Mouse (Mus musculus) ES-E14 (cell line): ENCODE measurements around the gene Fam229b. TPM values are rescaled to one million over a fixed set of nuclear protein-coding genes. Genes with fewer than 3 reads are reported as not detected.

Experiments used
- DNase-seq: peaks from one replicate; pipeline ENCODE4 v3.0.0-alpha.2; 2013; ENCODE audit warnings: low read depth, low spot score
- H3K27ac ChIP-seq: 2 replicates; pipeline ENCODE4 v1.5.1; 2012; ENCODE audit warnings: low read depth, mild to moderate bottlenecking, low read length, moderate library complexity, mixed read lengths; ENCODE audit not compliant: poor library complexity, insufficient read depth, severe bottlenecking
- H3K36me3 ChIP-seq: 2 replicates; pipeline ENCODE4 v1.6.1; 2012; ENCODE audit warnings: mild to moderate bottlenecking, low read length, moderate library complexity, mixed read lengths; ENCODE audit not compliant: control insufficient read depth, poor library complexity, insufficient read depth, severe bottlenecking
- H3K4me1 ChIP-seq, 2 experiments: fragments of 150-350 bp in 1 of 2; sonication (generic) in 1 of 2; 2 replicates each; pipeline ENCODE4 v1.6.1; 2012; ENCODE audit warnings: low read length in 2 of 2, mild to moderate bottlenecking in 1 of 2, mixed read lengths in 1 of 2; ENCODE audit not compliant: control insufficient read depth in 2 of 2, insufficient read depth in 2 of 2, poor library complexity in 1 of 2
- H3K4me3 ChIP-seq, 2 experiments: fragments of 150-350 bp in 1 of 2; sonication (generic) in 1 of 2; 2 replicates each; pipeline ENCODE4 v1.5.1; 2012; ENCODE audit warnings: low read length in 2 of 2, low read depth in 1 of 2, mild to moderate bottlenecking in 1 of 2, mixed read lengths in 1 of 2; ENCODE audit not compliant: insufficient read depth in 1 of 2, poor library complexity in 1 of 2, severe bottlenecking in 1 of 2
- H3K9ac ChIP-seq: 2 replicates; pipeline ENCODE4 v1.6.1; 2012; ENCODE audit warnings: low read depth, mild to moderate bottlenecking, low read length, mixed read lengths; ENCODE audit not compliant: poor library complexity, insufficient read depth, severe bottlenecking
- H3K9me3 ChIP-seq: fragments of 150-350 bp; sonication (generic); 2 replicates; pipeline ENCODE4 v1.6.1; 2012; ENCODE audit warnings: low read depth, mild to moderate bottlenecking, low read length; ENCODE audit not compliant: control insufficient read depth, insufficient read depth
- CHD2 ChIP-seq: IDR thresholded peaks from 2 replicates; pipeline ENCODE4 v1.6.1; 2014; ENCODE audit warnings: mild to moderate bottlenecking, low read depth, low read length, inconsistent platforms
- HCFC1 ChIP-seq: IDR thresholded peaks from 2 replicates; pipeline ENCODE4 v1.6.1; 2012; ENCODE audit warnings: low read length, inconsistent platforms, borderline replicate concordance; ENCODE audit not compliant: insufficient read depth
- MAFK ChIP-seq: IDR thresholded peaks from 2 replicates; pipeline ENCODE4 v1.6.1; 2014; ENCODE audit warnings: mild to moderate bottlenecking, low read depth, low read length, inconsistent platforms; ENCODE audit not compliant: insufficient read depth
- ZC3H11A ChIP-seq: IDR thresholded peaks from 2 replicates; pipeline ENCODE4 v1.6.1; 2012; ENCODE audit warnings: low read depth, mild to moderate bottlenecking, inconsistent platforms, low read length, borderline replicate concordance
- ZNF384 ChIP-seq: IDR thresholded peaks from 2 replicates; pipeline ENCODE4 v1.6.1; 2012; ENCODE audit warnings: low read depth, low read length, inconsistent platforms
- in situ Hi-C, 2 experiments: fragments of 600-800 bp; cut with MboI; formaldehyde crosslinking; loops; one replicate each; pipeline ENCODE4 v1.15.1; 2025; ENCODE audit warnings: low sequenced_read_pairs in 2 of 2, inconsistent platforms in 1 of 2; ENCODE audit not compliant: unreplicated experiment in 2 of 2
- total RNA-seq: library from RNA; depleted of rRNA; stranded (reverse); fragments of 300-350 nt; gene quantifications from 2 replicates; pipeline ENCODE4 v1.2.3, GENCODE M21; 2012; rRNA removed

The Fam229b gene
- total RNA-seq, 1 experiment, result 5.0 TPM

DNA sequence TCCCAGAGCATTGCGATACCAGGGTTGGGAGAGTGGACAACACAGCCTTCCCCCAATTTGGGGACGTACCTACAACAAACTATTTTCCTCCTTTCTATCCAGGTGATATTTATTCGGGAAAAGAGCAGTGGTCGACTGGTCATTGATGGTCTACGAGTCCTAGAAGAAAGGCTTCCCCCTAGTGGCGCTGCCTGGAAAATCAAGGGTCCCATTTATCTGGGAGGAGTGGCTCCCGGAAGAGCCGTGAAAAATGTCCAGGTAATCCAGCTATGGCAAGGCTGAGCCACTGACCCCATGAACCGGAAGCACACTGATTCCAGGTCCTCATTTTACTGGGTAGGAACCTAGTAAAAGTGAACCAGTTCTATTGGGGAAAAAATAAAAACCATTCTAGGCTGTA lies 36.7 kb downstream of the Fam229b start:
- H3K9ac ChIP-seq, result no peak overlapping the region
- DNase-seq, result peak; percentile 54
- in situ Hi-C loops, result no loop called here
- H3K9me3 ChIP-seq, result no peaks in the 10 kb centered on the region
- no peaks in the 10 kb centered on the region for H3K4me1 ChIP-seq
- no peak for TF ChIP-seq ZNF384
- TF ChIP-seq MAFK, result no peak
- TF ChIP-seq HCFC1, result 0 out of 2 replicates have a peak, but pooled peaks have one; percentile 13
- no peak for TF ChIP-seq CHD2
- TF ChIP-seq ZC3H11A, result 0 out of 2 replicates have a peak, but pooled peaks have one; percentile 9
- H3K4me3 ChIP-seq, result no peak overlapping the region
- no peak overlapping the region for H3K27ac ChIP-seq
- no peaks in the 10 kb centered on the region for H3K36me3 ChIP-seq

GRCm38 (mm10) chr10:39072048-39072447 lies 61.7 kb downstream of the Fam229b start:
- H3K9me3 ChIP-seq, result no peaks in the 10 kb centered on the region
- H3K36me3 ChIP-seq, result no peaks in the 10 kb centered on the region
- no peak overlapping the region for H3K9ac ChIP-seq
- no peak overlapping the region for H3K27ac ChIP-seq
- no peaks in the 10 kb centered on the region for H3K4me1 ChIP-seq
- no peak for TF ChIP-seq HCFC1
- no peak for TF ChIP-seq ZNF384
- TF ChIP-seq CHD2, result no peak
- no peak for TF ChIP-seq MAFK
- in situ Hi-C loops, result no loop called here
- DNase-seq, result no peak
- H3K4me3 ChIP-seq, result no peak overlapping the region

Other genes starting within 250 kb of the Fam229b start
- gene Lama4, start 168.4 kb downstream of the Fam229b start, total RNA-seq, result 2.4 and 3.6 TPM in 2 replicates
- gene Tube1, start 62 bp upstream of the Fam229b start, total RNA-seq, result 8.9 and 9.0 TPM in 2 replicates
- 0.26 TPM in 1 of 2 replicates, not detected in the other for gene Ccn6, start 29.9 kb upstream of the Fam229b start, total RNA-seq
- 14.6 and 14.9 TPM in 2 replicates for gene Fyn, start 234.9 kb upstream of the Fam229b start, total RNA-seq